Mouse (Mus musculus) bone marrow macrophage, adult 2 months (primary cell): ENCODE data around the gene Ttc24.

Experiments
- CTCF ChIP-seq: IDR thresholded peaks from 2 replicates; pipeline ENCODE4 v1.5.1; 2012; ENCODE audit warnings: low read depth, mild to moderate bottlenecking, low read length, moderate library complexity
- POLR2A ChIP-seq: IDR thresholded peaks from 2 replicates; pipeline ENCODE4 v1.6.1; 2012; ENCODE audit warnings: mild to moderate bottlenecking, low read depth, low read length, borderline replicate concordance

DNA sequence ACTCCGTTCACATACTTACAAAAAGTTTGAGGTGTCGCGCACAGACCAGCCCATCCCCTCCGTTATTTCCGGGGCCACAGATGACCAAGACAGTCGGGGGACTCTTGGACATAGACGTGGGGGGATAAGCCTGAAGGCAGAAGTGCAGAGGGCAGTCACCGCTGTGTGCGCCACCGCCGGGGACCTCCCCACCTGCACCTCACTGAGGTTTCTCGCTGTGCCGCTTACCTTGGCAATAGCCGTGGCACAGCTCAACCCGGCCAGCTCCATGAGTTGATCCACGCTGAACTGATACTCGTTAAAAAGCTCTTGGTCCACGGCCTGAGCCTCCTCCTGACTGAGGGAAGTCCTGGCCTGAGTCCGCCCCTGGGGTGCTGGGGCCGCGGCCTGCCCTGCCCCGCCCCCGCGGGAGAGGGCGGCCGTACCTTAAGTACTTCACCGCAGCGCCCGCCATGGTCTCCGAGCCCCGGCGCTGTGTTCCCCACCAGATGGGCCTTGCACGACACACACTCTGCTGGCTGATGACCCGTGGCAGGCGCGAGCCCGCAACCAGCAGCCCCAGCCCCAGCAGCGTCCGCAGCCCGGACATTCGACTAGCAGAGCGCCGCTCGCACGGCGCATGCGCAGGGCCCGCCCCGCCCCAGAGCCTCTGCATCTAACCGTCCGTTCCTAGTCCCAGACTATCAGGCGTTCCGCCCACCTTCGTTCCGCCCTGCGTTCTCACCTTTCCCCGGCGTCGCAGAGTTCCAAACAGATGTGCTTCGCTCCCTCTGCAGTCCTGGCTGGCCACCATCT lies 20.0 kb downstream of the Ttc24 start, which contains the start of gene Naxe:
- no peak for TF ChIP-seq CTCF
- no peak for TF ChIP-seq POLR2A
